Mouse (Mus musculus) heart, postnatal 0 days (tissue): ENCODE data around the gene Kdm2b. TPM values are rescaled to one million over a fixed set of nuclear protein-coding genes. Genes with fewer than 3 reads are reported as not detected.
A peak's percentile ranks its signal among the peaks of the same experiment; 100 is the strongest.

ENCODE experiments used
- ATAC-seq: fragments of 200-750 bp; cut with Nextera tagmentation; 2 replicates; pipeline ENCODE4 v1.8.0; 2017; ENCODE audit warnings: low read depth, moderate number of reproducible peaks, moderate library complexity; ENCODE audit not compliant: insufficient read depth
- DNase-seq: peaks from one replicate; pipeline ENCODE4 v3.0.0-alpha.2; 2016; ENCODE audit warnings: low spot score
- H3K27ac ChIP-seq: fragments of 300-500 bp; sonication (generic); 2 replicates; pipeline ENCODE4 v1.5.1; 2014; ENCODE audit warnings: low read depth, mild to moderate bottlenecking
- H3K27me3 ChIP-seq: fragments of 300-500 bp; sonication (generic); 2 replicates; pipeline ENCODE4 v1.6.1; 2014; ENCODE audit warnings: low read length, mixed read lengths; ENCODE audit not compliant: control insufficient read depth, insufficient read depth
- H3K36me3 ChIP-seq: fragments of 300-500 bp; sonication (generic); replicated peaks from 2 replicates; pipeline ENCODE4 v1.6.1; 2014; ENCODE audit warnings: low read length, mixed read lengths; ENCODE audit not compliant: control insufficient read depth, insufficient read depth
- H3K4me1 ChIP-seq: fragments of 300-500 bp; sonication (generic); 2 replicates; pipeline ENCODE4 v1.6.1; 2014; ENCODE audit warnings: antibody characterized with exemption; ENCODE audit not compliant: control insufficient read depth, insufficient read depth
- H3K4me2 ChIP-seq: fragments of 300-500 bp; sonication (generic); 2 replicates; pipeline ENCODE4 v1.6.1; 2014; ENCODE audit warnings: low read depth, mild to moderate bottlenecking, low read length, moderate library complexity
- H3K4me3 ChIP-seq: fragments of 300-500 bp; sonication (generic); 2 replicates; pipeline ENCODE4 v1.5.1; 2014; ENCODE audit warnings: low read depth, low read length
- H3K9ac ChIP-seq: fragments of 300-500 bp; sonication (generic); replicated peaks from 2 replicates; pipeline ENCODE4 v1.6.1; 2014; ENCODE audit warnings: low read depth, low read length, mixed read lengths
- H3K9me3 ChIP-seq: fragments of 300-500 bp; sonication (generic); replicated peaks from 2 replicates; pipeline ENCODE4 v1.6.1; 2016; ENCODE audit warnings: low read length; ENCODE audit not compliant: control insufficient read depth
- CTCF ChIP-seq: IDR thresholded peaks from 2 replicates; pipeline ENCODE4 v1.5.1; 2016; ENCODE audit warnings: antibody characterized with exemption, control low read depth, low read depth
- EP300 ChIP-seq: IDR thresholded peaks from 2 replicates; pipeline ENCODE4 v1.6.1; 2016; ENCODE audit warnings: antibody characterized with exemption, low read depth
- WGBS: fragments of 180-500 bp; shearing (Covaris S2); extraction: QIAGEN DNeasy Blood & Tissue Kit; methylation state at CpG from one replicate; pipeline ENCODE4 v1.1.7; 2014; 5-methylcytosine and 5-hydroxymethylcytosine counted together
- polyA plus RNA-seq: library from polyadenylated mRNA; unstranded; fragments of >200 nt; fragmentation: Nextera tagmentation; extraction: Ambion mirVana; gene quantifications from 2 replicates; pipeline ENCODE4 v1.2.1, GENCODE M21; 2015
- total RNA-seq: library from RNA; depleted of rRNA; stranded (reverse); fragments of >200 nt; gene quantifications from 2 replicates; pipeline ENCODE4 v1.2.3, GENCODE M21; 2014; ENCODE audit warnings: low replicate concordance

Gene Kdm2b
- total and polyA plus RNA-seq, 2 experiments from 2014 or later: 14.7 to 29.3 TPM

- TF ChIP-seq EP300 (no peak), CTCF (peak; percentile 89)
- Histone ChIP-seq H3K4me1 (no peaks in the 10 kb centered on the region), H3K27me3 (no peaks in the 10 kb centered on the region), H3K4me2 (no peak overlapping the region), H3K36me3 (no peaks in the 10 kb centered on the region), H3K9ac (no peak overlapping the region), H3K9me3 (no peaks in the 10 kb centered on the region), H3K27ac (no peak overlapping the region), H3K4me3 (no peak overlapping the region)
- 16% methylated on average over 4 of the region's 4 CpGs for WGBS
- DNase-seq: peak; percentile 81
- peak; percentile 74 for ATAC-seq
Measured at GRCm38 (mm10) chr5:122968322-122968721, 21.3 kb downstream of the Kdm2b start.

GRCm38 (mm10) chr5:122965427-122965826 is 24.2 kb downstream of the Kdm2b start:
- H3K27me3 ChIP-seq: no peaks in the 10 kb centered on the region

GRCm38 (mm10) chr5:122964853-122965252 is 24.8 kb downstream of the Kdm2b start:
- no peaks in the 10 kb centered on the region for H3K9me3 ChIP-seq
- TF ChIP-seq CTCF: no peak
- TF ChIP-seq EP300: no peak
- H3K27me3 ChIP-seq: no peaks in the 10 kb centered on the region
- WGBS: 74% methylated on average over 6 of the region's 6 CpGs
- H3K4me1 ChIP-seq: no peaks in the 10 kb centered on the region
- H3K9ac ChIP-seq: no peak overlapping the region
- no peak overlapping the region for H3K4me2 ChIP-seq
- no peak overlapping the region for H3K27ac ChIP-seq
- DNase-seq (no peak), ATAC-seq (no peak)
- no peak overlapping the region for H3K4me3 ChIP-seq
- H3K36me3 ChIP-seq: peaks cover 9% of the 10 kb centered on the region

More at GRCm38 (mm10) chr5:122965427-122965826, 24.2 kb downstream of the Kdm2b start:
- no peak overlapping the region for H3K4me3 ChIP-seq
- H3K4me1 ChIP-seq: no peaks in the 10 kb centered on the region
- H3K4me2 ChIP-seq: no peak overlapping the region
- ATAC-seq: no peak
- DNase-seq: no peak
- H3K9me3 ChIP-seq: no peaks in the 10 kb centered on the region
- no peak overlapping the region for H3K27ac ChIP-seq
- no peak overlapping the region for H3K9ac ChIP-seq
- peaks cover 9% of the 10 kb centered on the region for H3K36me3 ChIP-seq
- WGBS: 81% methylated on average over 11 of the region's 11 CpGs
- no peak for TF ChIP-seq EP300
- TF ChIP-seq CTCF: no peak

- no peaks in the 10 kb centered on the region for H3K4me1 ChIP-seq
- H3K27ac ChIP-seq: no peak overlapping the region
- H3K27me3 ChIP-seq: no peaks in the 10 kb centered on the region
- H3K36me3 ChIP-seq: peaks cover 9% of the 10 kb centered on the region
- H3K9ac ChIP-seq: no peak overlapping the region
- ATAC-seq: no peak
- TF ChIP-seq EP300 (no peak), CTCF (no peak)
- DNase-seq: no peak
- no peaks in the 10 kb centered on the region for H3K9me3 ChIP-seq
- no peak overlapping the region for H3K4me3 ChIP-seq
- no peak overlapping the region for H3K4me2 ChIP-seq
- 55% methylated on average over 3 of the region's 3 CpGs for WGBS
Measured at GRCm38 (mm10) chr5:122961905-122962304, 27.7 kb downstream of the Kdm2b start.

- H3K4me3 ChIP-seq: no peak overlapping the region
- H3K4me1 ChIP-seq: no peaks in the 10 kb centered on the region
- no peak overlapping the region for H3K4me2 ChIP-seq
- WGBS: 89% methylated on average over 11 of the region's 11 CpGs
- ATAC-seq: no peak
- H3K9me3 ChIP-seq: no peaks in the 10 kb centered on the region
- no peak for DNase-seq
- peaks cover 9% of the 10 kb centered on the region for H3K36me3 ChIP-seq
- no peak overlapping the region for H3K27ac ChIP-seq
- no peak overlapping the region for H3K9ac ChIP-seq
- TF ChIP-seq EP300 (no peak), CTCF (no peak)
- H3K27me3 ChIP-seq: 0 out of 2 replicates have a peak, but pooled peaks cover 3% of the 10 kb centered on the region
Measured at GRCm38 (mm10) chr5:122959391-122959790, 30.2 kb downstream of the Kdm2b start.

- TF ChIP-seq EP300 (no peak), CTCF (no peak)
- no peaks in the 10 kb centered on the region for H3K9me3 ChIP-seq
- peaks cover 16% of the 10 kb centered on the region for H3K4me1 ChIP-seq
- no peak for ATAC-seq
- no peak overlapping the region for H3K9ac ChIP-seq
- 45% methylated on average over 3 of the region's 3 CpGs for WGBS
- 0 out of 2 replicates have a peak, but pooled peaks cover 5% of the 10 kb centered on the region for H3K27me3 ChIP-seq
- no peak overlapping the region for H3K4me2 ChIP-seq
- no peak overlapping the region for H3K4me3 ChIP-seq
- H3K27ac ChIP-seq: no peak overlapping the region
- peaks cover 4% of the 10 kb centered on the region for H3K36me3 ChIP-seq
- DNase-seq: no peak
Measured at GRCm38 (mm10) chr5:122956059-122956458, 33.6 kb downstream of the Kdm2b start.
